Mouse (Mus musculus): Measurements from ENCODE around the gene Sox30. TPM values are rescaled to one million over a fixed set of nuclear protein-coding genes. Genes with fewer than 3 reads are reported as not detected.

Sox30 gene
- polyA plus RNA-seq, 1 experiment: 0.11 TPM

- Histone ChIP-seq H3K4me1 (ENCODE audit: control insufficient read depth, insufficient read depth, insufficient read length, low read length) (no peaks in the 10 kb centered on the region), H3K27ac (ENCODE audit: insufficient read depth, low read depth, low read length) (no peak overlapping the region), H3K36me3 (ENCODE audit: control insufficient read depth, insufficient read depth, low read length) (no peaks in the 10 kb centered on the region), H3K27me3 (ENCODE audit: control insufficient read depth, insufficient read depth, low read length) (no peaks in the 10 kb centered on the region), H3K4me3 (ENCODE audit: low read depth, low read length) (no peak overlapping the region)
- TF ChIP-seq CTCF (IDR thresholded peaks at IDR 0.05; ENCODE audit: extremely low read depth, insufficient read length, insufficient replicate concordance, low read depth, low read length) (no peak), POLR2A (IDR thresholded peaks at IDR 0.05; ENCODE audit: low read depth, low read length) (no peak)
- 75% methylated on average over 2 of the region's 2 CpGs for WGBS
These were observed 49.4 kb downstream of the Sox30 start for GRCm38 (mm10) chr11:46029485-46029884.

- Histone ChIP-seq H3K36me3 (ENCODE audit: control insufficient read depth, insufficient read depth, low read length) (no peaks in the 10 kb centered on the region), H3K4me1 (ENCODE audit: control insufficient read depth, insufficient read depth, insufficient read length, low read length) (no peaks in the 10 kb centered on the region), H3K4me3 (ENCODE audit: low read depth, low read length) (no peak overlapping the region), H3K27me3 (ENCODE audit: control insufficient read depth, insufficient read depth, low read length) (no peaks in the 10 kb centered on the region), H3K27ac (ENCODE audit: insufficient read depth, low read depth, low read length) (no peak overlapping the region)
- WGBS: 72% methylated on average over 2 of the region's 2 CpGs
- TF ChIP-seq POLR2A (IDR thresholded peaks at IDR 0.05; ENCODE audit: low read depth, low read length) (no peak), CTCF (IDR thresholded peaks at IDR 0.05; ENCODE audit: extremely low read depth, insufficient read length, insufficient replicate concordance, low read depth, low read length) (no peak)
These were observed 49.9 kb downstream of the Sox30 start for GRCm38 (mm10) chr11:46030026-46030425.

GRCm38 (mm10) chr11:46031470-46031869, 51.4 kb downstream of the Sox30 start:
- no peak for TF ChIP-seq CTCF (IDR thresholded peaks at IDR 0.05; ENCODE audit: extremely low read depth, insufficient read length, insufficient replicate concordance, low read depth, low read length)
- H3K36me3 ChIP-seq (ENCODE audit: control insufficient read depth, insufficient read depth, low read length): no peaks in the 10 kb centered on the region
- WGBS: 46% methylated on average over 3 of the region's 3 CpGs
- H3K4me1 ChIP-seq (ENCODE audit: control insufficient read depth, insufficient read depth, insufficient read length, low read length): no peaks in the 10 kb centered on the region
- no peak overlapping the region for H3K27ac ChIP-seq (ENCODE audit: insufficient read depth, low read depth, low read length)
- no peaks in the 10 kb centered on the region for H3K27me3 ChIP-seq (ENCODE audit: control insufficient read depth, insufficient read depth, low read length)
- H3K4me3 ChIP-seq (ENCODE audit: low read depth, low read length): no peak overlapping the region

- no peaks in the 10 kb centered on the region for H3K27me3 ChIP-seq (ENCODE audit: control insufficient read depth, insufficient read depth, low read length)
- H3K27ac ChIP-seq (ENCODE audit: insufficient read depth, low read depth, low read length): no peak overlapping the region
- H3K4me3 ChIP-seq (ENCODE audit: low read depth, low read length): no peak overlapping the region
- WGBS: 86% methylated on average over 7 of the region's 7 CpGs
- TF ChIP-seq POLR2A (IDR thresholded peaks at IDR 0.05; ENCODE audit: low read depth, low read length) (no peak), CTCF (IDR thresholded peaks at IDR 0.05; ENCODE audit: extremely low read depth, insufficient read length, insufficient replicate concordance, low read depth, low read length) (no peak)
- no peaks in the 10 kb centered on the region for H3K36me3 ChIP-seq (ENCODE audit: control insufficient read depth, insufficient read depth, low read length)
- no peaks in the 10 kb centered on the region for H3K4me1 ChIP-seq (ENCODE audit: control insufficient read depth, insufficient read depth, insufficient read length, low read length)
These were observed 52.8 kb downstream of the Sox30 start for GRCm38 (mm10) chr11:46032956-46033355.

GRCm38 (mm10) chr11:46036374-46036773, 56.3 kb downstream of the Sox30 start:
- 85% methylated on average over 10 of the region's 10 CpGs for WGBS
- H3K4me3 ChIP-seq (ENCODE audit: low read depth, low read length): no peak overlapping the region
- H3K36me3 ChIP-seq (ENCODE audit: control insufficient read depth, insufficient read depth, low read length): no peaks in the 10 kb centered on the region
- no peaks in the 10 kb centered on the region for H3K27me3 ChIP-seq (ENCODE audit: control insufficient read depth, insufficient read depth, low read length)
- no peak overlapping the region for H3K27ac ChIP-seq (ENCODE audit: insufficient read depth, low read depth, low read length)
- TF ChIP-seq CTCF (IDR thresholded peaks at IDR 0.05; ENCODE audit: extremely low read depth, insufficient read length, insufficient replicate concordance, low read depth, low read length) (no peak), POLR2A (IDR thresholded peaks at IDR 0.05; ENCODE audit: low read depth, low read length) (no peak)
- H3K4me1 ChIP-seq (ENCODE audit: control insufficient read depth, insufficient read depth, insufficient read length, low read length): no peaks in the 10 kb centered on the region

GRCm38 (mm10) chr11:46038901-46039300, 58.8 kb downstream of the Sox30 start:
- Histone ChIP-seq H3K36me3 (ENCODE audit: control insufficient read depth, insufficient read depth, low read length) (no peaks in the 10 kb centered on the region), H3K4me1 (ENCODE audit: control insufficient read depth, insufficient read depth, insufficient read length, low read length) (no peaks in the 10 kb centered on the region), H3K4me3 (ENCODE audit: low read depth, low read length) (no peak overlapping the region), H3K27me3 (ENCODE audit: control insufficient read depth, insufficient read depth, low read length) (no peaks in the 10 kb centered on the region), H3K27ac (ENCODE audit: insufficient read depth, low read depth, low read length) (no peak overlapping the region)
- no peak for TF ChIP-seq POLR2A (IDR thresholded peaks at IDR 0.05; ENCODE audit: low read depth, low read length)
- no peak for TF ChIP-seq CTCF (IDR thresholded peaks at IDR 0.05; ENCODE audit: extremely low read depth, insufficient read length, insufficient replicate concordance, low read depth, low read length)
- WGBS: 70% methylated on average over 15 of the region's 15 CpGs

- 65% methylated on average over 11 of the region's 11 CpGs for WGBS
- Histone ChIP-seq H3K4me1 (ENCODE audit: control insufficient read depth, insufficient read depth, insufficient read length, low read length) (no peaks in the 10 kb centered on the region), H3K27me3 (ENCODE audit: control insufficient read depth, insufficient read depth, low read length) (no peaks in the 10 kb centered on the region), H3K36me3 (ENCODE audit: control insufficient read depth, insufficient read depth, low read length) (no peaks in the 10 kb centered on the region), H3K27ac (ENCODE audit: insufficient read depth, low read depth, low read length) (no peak overlapping the region), H3K4me3 (ENCODE audit: low read depth, low read length) (no peak overlapping the region)
- TF ChIP-seq CTCF (IDR thresholded peaks at IDR 0.05; ENCODE audit: extremely low read depth, insufficient read length, insufficient replicate concordance, low read depth, low read length) (no peak), POLR2A (IDR thresholded peaks at IDR 0.05; ENCODE audit: low read depth, low read length) (no peak)
These were observed 59.2 kb downstream of the Sox30 start for GRCm38 (mm10) chr11:46039335-46039734.

Measured in small intestine, adult 2 months (tissue).